Mouse (Mus musculus): ENCODE data around the gene Nanog.
"Not testable (repeated sequence)": the region's sequence is repeated elsewhere in the genome, so short reads cannot be mapped to it uniquely, and the experiment has no call there.

Nanog gene

GRCm38 (mm10) chr6:122707036-122707800 is at the start of gene Nanog:
Gene Nanog, plus strand, starts transcription at chr6:122707489.
- no peak for DNase-seq

- no peak for DNase-seq
These were observed 49.7 kb upstream of the Nanog start for GRCm38 (mm10) chr6:122657630-122658029.

- no peak for DNase-seq
These were observed 47.7 kb upstream of the Nanog start for GRCm38 (mm10) chr6:122659567-122659966.

GRCm38 (mm10) chr6:122660601-122661379 is 46.5 kb upstream of the Nanog start:
- DNase-seq = peak; percentile 34

GRCm38 (mm10) chr6:122662551-122663264 is 44.6 kb upstream of the Nanog start:
- no peak for DNase-seq

GRCm38 (mm10) chr6:122663596-122664206 is 43.6 kb upstream of the Nanog start:
- no peak for DNase-seq

GRCm38 (mm10) chr6:122665866-122666265 is 41.4 kb upstream of the Nanog start:
- DNase-seq = no peak

- no peak for DNase-seq
These were observed 39.6 kb upstream of the Nanog start for GRCm38 (mm10) chr6:122667715-122668114.

GRCm38 (mm10) chr6:122668823-122669222 is 38.5 kb upstream of the Nanog start:
- no peak for DNase-seq

GRCm38 (mm10) chr6:122669406-122670200 is 37.7 kb upstream of the Nanog start:
- DNase-seq = peak; percentile 92

- no peak for DNase-seq
These were observed 37.1 kb upstream of the Nanog start for GRCm38 (mm10) chr6:122670201-122670551.

GRCm38 (mm10) chr6:122670841-122671240 is 36.4 kb upstream of the Nanog start:
- no peak for DNase-seq

GRCm38 (mm10) chr6:122672746-122673145 is 34.5 kb upstream of the Nanog start:
- no peak for DNase-seq

- DNase-seq = no peak
These were observed 24.6 kb upstream of the Nanog start for GRCm38 (mm10) chr6:122682646-122683045.

- no peak for DNase-seq
These were observed 20.6 kb upstream of the Nanog start for GRCm38 (mm10) chr6:122686709-122687108.

GRCm38 (mm10) chr6:122689411-122690055 is 17.8 kb upstream of the Nanog start:
- no peak for DNase-seq

- DNase-seq = no peak
These were observed 17.2 kb upstream of the Nanog start for GRCm38 (mm10) chr6:122690082-122690481.

GRCm38 (mm10) chr6:122695398-122695797 is 11.9 kb upstream of the Nanog start:
- no peak for DNase-seq

GRCm38 (mm10) chr6:122699628-122700027 is 7.7 kb upstream of the Nanog start:
- not testable (repeated sequence) for DNase-seq

- DNase-seq = no peak
These were observed 5.5 kb upstream of the Nanog start for GRCm38 (mm10) chr6:122701816-122702215.

GRCm38 (mm10) chr6:122702480-122703124 is 4.7 kb upstream of the Nanog start:
- no peak for DNase-seq

All from thymus, postnatal 25 days (tissue).